Mouse (Mus musculus) right cerebral cortex, postnatal 14 days (tissue): ENCODE measurements around the gene Nfrkb.

Experiments used
- DNase-seq: peaks from one replicate; pipeline ENCODE4 v3.0.0; 2022

Gene Nfrkb

DNA sequence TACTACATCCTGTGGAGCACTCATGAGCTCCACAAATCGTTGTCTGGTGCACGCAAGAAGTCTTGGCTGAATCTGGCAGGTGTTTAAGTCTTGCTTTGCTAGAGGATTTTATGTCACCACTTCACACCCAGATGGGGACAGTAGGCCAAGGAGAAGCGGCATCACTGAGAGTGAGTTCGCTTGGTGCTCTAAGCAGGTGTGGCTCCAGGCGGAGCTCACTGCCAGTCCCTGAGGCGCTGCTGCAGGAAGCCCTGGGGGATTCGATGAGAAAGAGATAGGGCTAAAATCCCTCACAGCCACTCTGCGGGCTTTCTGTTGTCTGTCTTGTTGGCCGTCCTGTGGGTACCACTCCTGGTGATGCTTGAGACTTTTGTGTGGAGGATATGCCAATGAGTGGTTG, 44.0 kb downstream of the Nfrkb start:
- no peak for DNase-seq

DNA sequence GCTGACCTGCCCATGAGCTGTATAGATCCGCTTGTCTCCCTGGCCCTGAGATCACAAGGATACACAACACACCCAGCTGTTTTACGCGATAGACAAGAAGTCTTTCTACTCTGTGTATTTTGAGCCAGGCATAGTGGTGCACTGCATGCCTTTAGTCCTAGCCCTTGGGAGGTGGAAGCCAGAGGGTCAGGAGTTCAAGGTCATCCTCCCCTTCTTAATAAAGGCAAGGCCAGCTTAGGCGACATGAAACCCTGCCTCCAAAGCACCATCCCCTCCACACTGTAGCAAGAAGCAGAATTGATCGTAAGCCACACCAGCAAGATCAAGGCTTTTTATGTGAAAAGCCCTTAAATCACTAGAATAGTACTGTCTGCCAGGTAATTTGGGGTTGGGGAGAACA, 45.8 kb downstream of the Nfrkb start:
- no peak for DNase-seq

GRCm38 (mm10) chr9:31432336-31432975, 46.5 kb downstream of the Nfrkb start:
- no peak for DNase-seq

DNA sequence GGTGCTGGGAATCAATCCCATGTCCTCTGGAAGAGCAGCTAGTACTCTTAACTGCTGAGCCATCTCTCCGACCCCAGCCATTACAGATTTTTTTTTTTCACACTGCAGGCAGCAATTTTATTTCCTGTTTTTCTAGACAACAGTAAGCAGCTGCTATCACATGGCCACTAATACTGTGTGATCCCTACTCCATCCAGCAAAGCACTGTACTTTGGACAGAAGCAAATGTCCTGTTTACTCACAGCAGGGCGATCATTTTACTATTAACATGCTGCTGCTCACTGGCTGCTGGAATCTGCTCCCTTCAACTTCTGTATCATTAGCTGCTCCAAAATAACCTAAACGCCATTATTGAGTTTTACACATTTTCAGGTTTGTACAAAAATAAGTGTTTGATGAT, 47.4 kb downstream of the Nfrkb start:
- no peak for DNase-seq

DNA sequence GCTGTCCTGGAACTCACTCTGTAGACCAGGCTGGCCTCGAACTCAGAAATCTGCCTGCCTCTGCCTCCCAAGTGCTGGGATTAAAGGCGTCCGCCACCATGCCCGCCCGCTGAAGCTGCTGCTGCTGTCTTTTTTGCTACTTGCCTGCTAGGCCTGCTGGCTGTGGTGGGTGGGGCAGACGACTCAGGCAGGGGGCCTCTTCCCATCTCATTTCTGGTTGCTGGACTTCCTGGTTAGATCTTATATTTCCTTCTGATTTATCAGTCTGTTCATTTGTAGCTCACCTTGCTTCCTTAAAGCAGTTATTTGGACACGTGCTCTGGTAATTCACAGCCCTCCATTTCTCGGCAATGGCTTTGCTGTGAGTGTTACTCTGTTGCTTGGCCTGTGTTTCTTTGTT, 49.4 kb downstream of the Nfrkb start:
- no peak for DNase-seq

DNA sequence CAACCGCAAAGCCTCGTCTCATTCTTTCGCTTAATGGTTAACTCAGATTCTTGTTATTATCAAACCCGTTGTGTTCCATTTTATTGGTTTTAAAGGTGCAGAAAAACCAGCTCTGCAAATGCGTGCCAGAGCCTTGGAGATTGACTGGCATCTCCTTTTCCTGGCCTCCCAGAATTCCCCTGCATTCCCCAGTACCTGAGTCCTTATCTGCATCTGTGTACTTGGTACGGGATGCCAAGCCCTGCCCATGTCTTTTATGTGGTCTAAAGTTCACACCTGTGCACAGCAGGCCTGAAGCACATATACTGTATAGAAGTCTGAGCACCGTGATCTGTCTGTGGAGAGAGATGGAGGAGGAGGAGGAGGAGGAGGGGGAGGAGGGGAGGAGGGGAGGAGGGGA, 51.9 kb downstream of the Nfrkb start:
- DNase-seq: no peak

GRCm38 (mm10) chr9:31438834-31439233, 52.8 kb downstream of the Nfrkb start:
- no peak for DNase-seq

- DNase-seq: no peak
Observed at GRCm38 (mm10) chr9:31439341-31439740, 53.3 kb downstream of the Nfrkb start.

- DNase-seq: no peak
Observed at GRCm38 (mm10) chr9:31440366-31440765, 54.4 kb downstream of the Nfrkb start.

DNA sequence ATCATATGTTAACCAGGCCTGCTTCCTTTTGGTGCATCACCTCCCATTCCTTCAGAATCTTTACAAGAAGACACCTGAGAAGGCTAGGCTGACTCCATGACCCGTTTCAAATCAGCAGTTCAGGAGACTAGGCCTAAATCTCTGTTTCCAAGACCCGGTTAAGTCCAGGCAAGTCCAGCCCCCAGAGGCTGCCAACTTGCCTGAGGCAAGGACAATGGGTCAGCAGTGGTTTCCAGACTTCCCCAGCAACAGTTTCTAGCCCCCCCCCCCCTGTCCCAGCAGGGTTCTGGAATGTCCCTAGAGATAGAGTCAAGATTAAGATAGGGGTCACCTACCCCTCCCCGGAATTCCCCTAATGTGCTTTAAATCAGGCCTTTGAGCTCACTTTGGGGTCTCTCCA, 55.5 kb downstream of the Nfrkb start:
- no peak for DNase-seq

GRCm38 (mm10) chr9:31444236-31444635, 58.2 kb downstream of the Nfrkb start:
- DNase-seq: no peak

GRCm38 (mm10) chr9:31449145-31449772, 63.3 kb downstream of the Nfrkb start:
- no peak for DNase-seq

- no peak for DNase-seq
Observed at GRCm38 (mm10) chr9:31452166-31452565, 66.2 kb downstream of the Nfrkb start.

- no peak for DNase-seq
Observed at GRCm38 (mm10) chr9:31454356-31454755, 68.4 kb downstream of the Nfrkb start.

DNA sequence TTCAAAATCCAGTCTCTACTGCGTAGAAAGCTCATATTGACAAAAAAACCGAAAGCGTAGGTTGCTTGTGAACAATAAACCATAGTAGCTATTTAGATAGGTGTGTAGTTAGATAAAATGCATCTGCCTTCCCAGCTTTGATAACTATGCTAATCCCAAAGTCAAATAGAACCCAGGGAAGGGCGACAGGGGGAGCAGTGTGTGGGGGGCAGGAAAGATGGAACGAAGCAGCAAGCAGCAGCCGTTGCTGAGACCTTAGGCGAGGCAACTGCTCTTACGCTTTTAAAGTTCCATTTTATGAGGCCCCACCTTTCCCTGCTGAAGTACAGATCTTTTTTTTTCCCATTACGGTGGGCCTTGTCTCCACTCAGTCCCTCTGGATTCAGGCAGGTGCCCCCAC, 77.2 kb downstream of the Nfrkb start:
- DNase-seq: no peak

- DNase-seq: no peak
Observed at GRCm38 (mm10) chr9:31463692-31464474, 77.9 kb downstream of the Nfrkb start, which contains the start of gene Tmem45b. Tmem45b (minus strand) TSS chr9:31464462.
